Comparison of ENCODE assay signal across 8 mouse cellular contexts in genomic region chr11:89084601-89085000, GRCm38 (mm10). TPM values are rescaled to one million over a fixed set of nuclear protein-coding genes. Genes with fewer than 3 reads are reported as not detected.
DNase-seq lines count a peak whose midpoint lies in the region; ATAC-seq lines count a peak whose summit lies in the region.

No protein-coding gene starts in this region.

- ATAC-seq in heart, embryonic 12.5 days (ENCODE audit: insufficient number of reproducible peaks, low FRiP score) = no peak
- ATAC-seq in midbrain, embryonic 16.5 days = no peak

- no peak overlapping the region for H3K27ac ChIP-seq in heart, embryonic 12.5 days (ENCODE audit: poor library complexity, severe bottlenecking)
- no peak overlapping the region for H3K27ac ChIP-seq in midbrain, embryonic 16.5 days (ENCODE audit: low read length)

- H3K27me3 ChIP-seq in heart, embryonic 12.5 days (replicated peaks) = no peaks in the 10 kb centered on the region
- no peaks in the 10 kb centered on the region for H3K27me3 ChIP-seq in splenic B cell, adult 2 months (ENCODE audit: control insufficient read depth, insufficient read depth, low read length, poor library complexity, severe bottlenecking)
- no peaks in the 10 kb centered on the region for H3K27me3 ChIP-seq in midbrain, embryonic 16.5 days (ENCODE audit: control insufficient read depth, insufficient read depth, low read depth, low read length)

- H3K4me3 ChIP-seq in heart, embryonic 12.5 days = no peak overlapping the region
- no peak overlapping the region for H3K4me3 ChIP-seq in midbrain, embryonic 16.5 days (ENCODE audit: low read depth, low read length)

- WGBS in heart, embryonic 12.5 days = 37% methylated on average over 7 of the region's 7 CpGs
- WGBS in midbrain, embryonic 16.5 days = 50% methylated on average over 7 of the region's 7 CpGs

- intact Hi-C loops in left cerebral cortex, postnatal 14 days (cut with DNase I) = no loop called here

- H3K4me1 ChIP-seq in heart, embryonic 12.5 days (replicated peaks) = no peaks in the 10 kb centered on the region
- no peaks in the 10 kb centered on the region for H3K4me1 ChIP-seq in midbrain, embryonic 16.5 days (ENCODE audit: control insufficient read depth, insufficient read depth, low read length)

- H3K9ac ChIP-seq in heart, embryonic 12.5 days = no peak overlapping the region
- no peak overlapping the region for H3K9ac ChIP-seq in midbrain, embryonic 16.5 days (ENCODE audit: low read depth, low read length)

- H3K36me3 ChIP-seq in heart, embryonic 12.5 days = no peaks in the 10 kb centered on the region
- H3K36me3 ChIP-seq in splenic B cell, adult 2 months (ENCODE audit: control insufficient read depth, insufficient read depth, low read length, poor library complexity, severe bottlenecking) = no peaks in the 10 kb centered on the region
- no peaks in the 10 kb centered on the region for H3K36me3 ChIP-seq in midbrain, embryonic 16.5 days (ENCODE audit: control insufficient read depth, insufficient read depth, low read length)

- DNase-seq in heart, adult 8-10 months (ENCODE audit: low spot score) = peak; percentile 70
- peak; percentile 34 for DNase-seq in urinary bladder, postnatal 14 days (ENCODE audit: low spot score)
- DNase-seq in urinary bladder, adult 2 months (ENCODE audit: low spot score) = no peak
- DNase-seq in c-Kit-positive CD71-positive TER-119-positive erythroid progenitor cells, embryonic 14.5 days (ENCODE audit: low spot score) = peak; percentile 44
- peak; percentile 49 to 67 for DNase-seq in left cerebral cortex, postnatal 14 days (ENCODE audit: low spot score in 2 of 2)
- peak; percentile 83 for DNase-seq in splenic B cell, adult 2 months (ENCODE audit: low read depth, low spot score)

- no peaks in the 10 kb centered on the region for H3K9me3 ChIP-seq in heart, embryonic 12.5 days (replicated peaks)
- no peaks in the 10 kb centered on the region for H3K9me3 ChIP-seq in midbrain, embryonic 16.5 days (replicated peaks; ENCODE audit: control insufficient read depth, low read length, poor library complexity, severe bottlenecking)

- no peak overlapping the region for H3K4me2 ChIP-seq in heart, embryonic 12.5 days
- no peak overlapping the region for H3K4me2 ChIP-seq in midbrain, embryonic 16.5 days (ENCODE audit: low read length)

RNA-seq across cellular contexts. Expression of gene Gm525, which starts 11.0 kb away (rescaled TPM):
- total RNA-seq in heart, adult 8-10 months (2022) = under 1 TPM in 1 of 4 experiments, not detected in 3; 0.60 TPM
- not detected in 2 replicates for polyA plus RNA-seq in heart, embryonic 12.5 days (2016; fragmentation: Nextera tagmentation; extraction: Ambion mirVana)
- polyA plus RNA-seq in urinary bladder, adult 2 months (2012; rRNA removed) = 0.18 and 0.72 TPM in 2 replicates
- not detected for total RNA-seq in left cerebral cortex, postnatal 14 days (2021)
- polyA plus RNA-seq in midbrain, embryonic 16.5 days (2015; fragmentation: Nextera tagmentation; extraction: Ambion mirVana) = not detected in 2 replicates

RNA-seq across cellular contexts. Expression of gene Dgke, which starts 18.0 kb away (rescaled TPM):
- 10 to 100 TPM in 2 of 4 experiments, 1 to 10 TPM in 2; 7.6 to 14.8 (median 11.0) TPM for total RNA-seq in heart, adult 8-10 months (2022)
- 7.2 and 8.2 TPM in 2 replicates for polyA plus RNA-seq in heart, embryonic 12.5 days (2016; fragmentation: Nextera tagmentation; extraction: Ambion mirVana)
- polyA plus RNA-seq in urinary bladder, adult 2 months (2012; rRNA removed) = 5.7 and 6.4 TPM in 2 replicates
- total RNA-seq in left cerebral cortex, postnatal 14 days (2021) = 10 to 100 TPM; 44.9 to 47.8 TPM
- 18.2 and 19.1 TPM in 2 replicates for polyA plus RNA-seq in midbrain, embryonic 16.5 days (2015; fragmentation: Nextera tagmentation; extraction: Ambion mirVana)
